Mouse (Mus musculus): ENCODE results near the gene Kcnq5. TPM values are rescaled to one million over a fixed set of nuclear protein-coding genes. Genes with fewer than 3 reads are reported as not detected.
A peak's percentile ranks its signal among the peaks of the same experiment; 100 is the strongest.
"Not testable (repeated sequence)": the region's sequence is repeated elsewhere in the genome, so short reads cannot be mapped to it uniquely, and the experiment has no call there.

Kcnq5 gene
- total RNA-seq, 1 experiment from 2014 or later = 8.6 TPM

DNA sequence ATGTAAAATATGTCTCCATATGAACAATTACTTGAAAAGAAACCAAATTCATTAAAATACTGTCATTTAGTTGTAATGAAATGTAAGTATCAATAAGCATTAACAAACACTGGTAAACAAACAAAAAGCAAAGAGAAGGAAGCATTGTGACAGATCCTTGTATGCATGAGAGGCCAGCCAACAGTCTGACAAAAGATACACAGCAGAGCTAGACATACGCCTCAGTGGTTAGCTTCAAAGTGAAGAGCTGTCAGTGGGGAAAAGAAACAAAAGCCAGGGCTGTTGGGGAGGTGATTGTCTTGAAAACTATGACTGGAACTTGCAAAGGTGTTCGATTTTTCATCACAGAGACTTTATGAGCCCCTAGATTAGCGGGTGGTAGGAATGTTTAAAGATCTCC lies 78.0 kb downstream of the Kcnq5 start:
- ATAC-seq (replicated peaks in 1 of 2; ENCODE audit: insufficient read depth in 1 of 2, low FRiP score in 2 of 2, low TSS enrichment in 1 of 2, low read depth in 1 of 2, poor library complexity in 2 of 2, severe bottlenecking in 2 of 2) = no peak

DNA sequence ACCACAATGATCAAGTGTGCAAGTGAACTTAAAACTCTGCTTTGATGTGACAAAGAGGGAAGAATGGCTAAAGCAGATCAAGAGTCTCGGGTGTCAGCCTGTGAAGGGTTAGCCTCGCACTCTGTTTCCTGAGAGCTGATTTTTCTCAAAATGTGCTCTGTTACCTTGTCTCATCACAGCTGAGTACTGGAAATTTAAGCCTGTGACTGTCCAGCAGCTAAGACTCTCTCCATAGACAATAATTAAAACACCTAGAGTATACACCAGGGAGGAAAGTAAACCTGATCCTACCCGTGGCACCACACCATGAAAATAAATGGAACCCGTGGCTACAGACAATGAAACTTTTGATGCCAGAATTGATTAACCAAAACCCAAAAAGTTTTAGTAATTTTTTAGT lies 90.9 kb downstream of the Kcnq5 start:
- ATAC-seq (replicated peaks in 1 of 2; ENCODE audit: insufficient read depth in 1 of 2, low FRiP score in 2 of 2, low TSS enrichment in 1 of 2, low read depth in 1 of 2, poor library complexity in 2 of 2, severe bottlenecking in 2 of 2) = no peak

GRCm38 (mm10) chr1:21868484-21868883 lies 93.3 kb downstream of the Kcnq5 start:
- ATAC-seq (replicated peaks in 1 of 2; ENCODE audit: insufficient read depth in 1 of 2, low FRiP score in 2 of 2, low TSS enrichment in 1 of 2, low read depth in 1 of 2, poor library complexity in 2 of 2, severe bottlenecking in 2 of 2) = no peak

DNA sequence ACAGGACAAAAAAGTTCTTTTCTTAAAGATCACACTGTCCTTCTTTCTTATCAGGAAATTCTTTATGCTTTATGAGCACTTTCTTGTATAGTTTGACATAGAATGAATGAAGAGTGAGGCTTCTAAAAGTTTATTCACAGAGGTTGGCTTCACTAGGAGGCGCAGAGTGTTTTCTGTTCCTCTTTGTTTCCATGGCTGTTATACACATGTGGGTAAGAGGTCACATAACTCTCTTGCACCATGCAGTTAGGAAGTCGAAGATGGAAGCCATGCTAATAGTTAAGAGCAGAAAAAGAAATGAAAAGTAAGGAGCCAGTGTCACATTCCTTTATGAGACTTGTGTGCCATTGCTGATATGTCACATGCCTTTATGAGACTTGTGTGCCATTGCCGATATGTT lies 105.3 kb downstream of the Kcnq5 start:
- no peak for ATAC-seq (replicated peaks in 1 of 2; ENCODE audit: insufficient read depth in 1 of 2, low FRiP score in 2 of 2, low TSS enrichment in 1 of 2, low read depth in 1 of 2, poor library complexity in 2 of 2, severe bottlenecking in 2 of 2)

GRCm38 (mm10) chr1:21838534-21838933 lies 123.2 kb downstream of the Kcnq5 start:
- ATAC-seq (replicated peaks in 1 of 2; ENCODE audit: insufficient read depth in 1 of 2, low FRiP score in 2 of 2, low TSS enrichment in 1 of 2, low read depth in 1 of 2, poor library complexity in 2 of 2, severe bottlenecking in 2 of 2) = no peak

- no peak for ATAC-seq (replicated peaks in 1 of 2; ENCODE audit: insufficient read depth in 1 of 2, low FRiP score in 2 of 2, low TSS enrichment in 1 of 2, low read depth in 1 of 2, poor library complexity in 2 of 2, severe bottlenecking in 2 of 2)
These were observed 124.4 kb downstream of the Kcnq5 start for GRCm38 (mm10) chr1:21837387-21837786.

GRCm38 (mm10) chr1:21836337-21836736 lies 125.4 kb downstream of the Kcnq5 start:
- peak; percentile 96 to 98 for ATAC-seq (replicated peaks in 1 of 2; ENCODE audit: insufficient read depth in 1 of 2, low FRiP score in 2 of 2, low TSS enrichment in 1 of 2, low read depth in 1 of 2, poor library complexity in 2 of 2, severe bottlenecking in 2 of 2)

- ATAC-seq (replicated peaks in 1 of 2; ENCODE audit: insufficient read depth in 1 of 2, low FRiP score in 2 of 2, low TSS enrichment in 1 of 2, low read depth in 1 of 2, poor library complexity in 2 of 2, severe bottlenecking in 2 of 2) = peak; percentile 95 to 96
These were observed 131.8 kb downstream of the Kcnq5 start for GRCm38 (mm10) chr1:21829909-21830455.

GRCm38 (mm10) chr1:21820066-21820630 lies 141.6 kb downstream of the Kcnq5 start:
- no peak for ATAC-seq (replicated peaks in 1 of 2; ENCODE audit: insufficient read depth in 1 of 2, low FRiP score in 2 of 2, low TSS enrichment in 1 of 2, low read depth in 1 of 2, poor library complexity in 2 of 2, severe bottlenecking in 2 of 2)

- no peak for ATAC-seq (replicated peaks in 1 of 2; ENCODE audit: insufficient read depth in 1 of 2, low FRiP score in 2 of 2, low TSS enrichment in 1 of 2, low read depth in 1 of 2, poor library complexity in 2 of 2, severe bottlenecking in 2 of 2)
These were observed 156.7 kb downstream of the Kcnq5 start for GRCm38 (mm10) chr1:21805064-21805463.

- no peak for ATAC-seq (replicated peaks in 1 of 2; ENCODE audit: insufficient read depth in 1 of 2, low FRiP score in 2 of 2, low TSS enrichment in 1 of 2, low read depth in 1 of 2, poor library complexity in 2 of 2, severe bottlenecking in 2 of 2)
These were observed 157.3 kb downstream of the Kcnq5 start for GRCm38 (mm10) chr1:21804477-21804866.

DNA sequence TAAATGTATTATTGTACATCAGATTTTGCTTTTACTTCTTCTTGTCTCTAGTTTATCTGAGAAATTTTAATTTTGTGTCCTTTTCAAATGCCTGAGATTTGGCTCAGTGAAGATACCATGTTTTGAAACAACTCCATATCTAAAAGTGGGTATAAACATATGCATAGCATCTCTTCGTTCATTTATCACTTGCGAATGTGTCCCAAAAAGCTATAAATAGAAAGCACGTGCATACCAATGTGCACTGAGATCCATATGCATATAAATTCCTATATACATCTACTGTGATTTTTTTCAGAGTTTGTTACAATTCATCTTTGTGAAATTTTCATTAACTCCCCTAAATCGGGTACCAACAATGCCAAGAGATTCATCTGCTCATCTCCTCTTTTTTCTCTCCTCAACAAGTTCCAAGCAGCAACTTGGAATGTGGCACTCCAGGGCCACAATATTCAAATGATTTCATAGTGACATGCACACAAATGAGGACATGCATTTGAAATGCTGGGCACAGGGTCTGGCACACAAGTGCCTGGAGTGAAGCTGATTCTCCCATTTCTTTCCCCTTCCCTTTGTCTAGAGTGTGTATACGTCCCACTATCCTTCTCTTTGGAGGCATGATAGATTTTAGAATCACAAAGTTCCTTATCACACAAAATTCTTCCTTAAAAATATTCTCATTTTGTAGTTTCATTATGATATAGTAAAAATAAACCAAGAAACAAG lies 157.8 kb downstream of the Kcnq5 start:
- ATAC-seq (replicated peaks in 1 of 2; ENCODE audit: insufficient read depth in 1 of 2, low FRiP score in 2 of 2, low TSS enrichment in 1 of 2, low read depth in 1 of 2, poor library complexity in 2 of 2, severe bottlenecking in 2 of 2) = no peak

DNA sequence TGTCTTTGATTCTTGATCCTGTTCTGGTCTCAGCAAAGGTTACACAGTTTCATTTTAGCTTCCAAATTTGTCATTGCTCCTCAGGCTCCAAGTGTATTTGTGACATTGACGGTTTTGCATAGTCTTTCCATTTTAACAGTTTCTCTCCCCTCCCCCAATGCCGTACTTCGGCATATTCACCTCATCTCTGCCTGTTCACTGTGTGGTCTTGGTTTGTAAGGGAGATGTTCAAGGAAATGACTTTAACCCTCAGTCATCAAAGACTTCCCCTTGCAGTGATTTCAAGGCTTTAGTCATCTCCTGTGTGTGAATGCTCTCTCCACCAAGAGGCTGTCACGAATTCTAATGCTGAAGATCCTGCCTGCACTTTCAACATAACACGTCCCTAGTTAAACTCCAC lies 181.0 kb downstream of the Kcnq5 start:
- no peak for ATAC-seq (replicated peaks in 1 of 2; ENCODE audit: insufficient read depth in 1 of 2, low FRiP score in 2 of 2, low TSS enrichment in 1 of 2, low read depth in 1 of 2, poor library complexity in 2 of 2, severe bottlenecking in 2 of 2)

- ATAC-seq (replicated peaks in 1 of 2; ENCODE audit: insufficient read depth in 1 of 2, low FRiP score in 2 of 2, low TSS enrichment in 1 of 2, low read depth in 1 of 2, poor library complexity in 2 of 2, severe bottlenecking in 2 of 2) = no peak
These were observed 184.2 kb downstream of the Kcnq5 start for GRCm38 (mm10) chr1:21777560-21777959.

- ATAC-seq (replicated peaks in 1 of 2; ENCODE audit: insufficient read depth in 1 of 2, low FRiP score in 2 of 2, low TSS enrichment in 1 of 2, low read depth in 1 of 2, poor library complexity in 2 of 2, severe bottlenecking in 2 of 2) = no peak
These were observed 187.8 kb downstream of the Kcnq5 start for GRCm38 (mm10) chr1:21773931-21774330.

DNA sequence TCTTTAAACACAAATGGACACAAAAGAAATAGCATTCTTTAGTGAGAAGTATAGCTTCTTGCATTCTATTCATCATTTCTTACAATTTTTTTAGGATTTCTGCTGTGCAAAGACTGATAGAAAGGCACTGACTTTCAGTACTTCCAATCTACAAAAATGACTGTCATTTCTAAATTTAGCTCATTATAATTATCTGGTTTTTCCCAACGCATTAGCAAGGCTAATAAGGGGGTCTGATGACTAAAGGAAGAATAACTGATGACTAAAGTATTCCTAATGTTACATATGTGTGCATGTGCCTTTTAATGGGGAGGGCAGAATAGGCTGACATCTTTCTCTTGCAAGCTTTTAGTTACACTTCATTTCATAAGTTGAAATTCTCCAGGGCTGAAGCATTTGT lies 191.2 kb downstream of the Kcnq5 start:
- no peak for ATAC-seq (replicated peaks in 1 of 2; ENCODE audit: insufficient read depth in 1 of 2, low FRiP score in 2 of 2, low TSS enrichment in 1 of 2, low read depth in 1 of 2, poor library complexity in 2 of 2, severe bottlenecking in 2 of 2)

GRCm38 (mm10) chr1:21749297-21749696 lies 212.4 kb downstream of the Kcnq5 start:
- ATAC-seq (replicated peaks in 1 of 2; ENCODE audit: insufficient read depth in 1 of 2, low FRiP score in 2 of 2, low TSS enrichment in 1 of 2, low read depth in 1 of 2, poor library complexity in 2 of 2, severe bottlenecking in 2 of 2) = no peak

DNA sequence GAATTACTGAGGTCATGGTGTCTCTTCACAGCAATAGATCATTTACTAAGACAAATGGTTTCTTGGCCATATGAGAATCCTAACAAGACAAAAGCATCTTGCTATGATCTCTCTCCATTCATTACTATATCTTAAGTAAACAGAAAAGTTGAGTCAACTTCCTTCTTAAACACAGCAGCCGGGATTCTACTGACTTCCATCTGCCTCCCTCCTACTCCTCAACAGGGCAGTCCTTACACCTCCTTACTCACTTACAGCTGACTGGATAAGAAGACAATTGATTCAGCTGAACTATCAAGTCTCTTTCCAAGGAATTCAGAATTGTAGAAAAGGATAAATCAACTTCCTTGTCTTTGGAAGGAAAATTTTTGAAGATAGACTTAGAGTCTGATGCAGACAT lies 232.6 kb downstream of the Kcnq5 start:
- ATAC-seq (replicated peaks in 1 of 2; ENCODE audit: insufficient read depth in 1 of 2, low FRiP score in 2 of 2, low TSS enrichment in 1 of 2, low read depth in 1 of 2, poor library complexity in 2 of 2, severe bottlenecking in 2 of 2) = no peak

- ATAC-seq (replicated peaks in 1 of 2; ENCODE audit: insufficient read depth in 1 of 2, low FRiP score in 2 of 2, low TSS enrichment in 1 of 2, low read depth in 1 of 2, poor library complexity in 2 of 2, severe bottlenecking in 2 of 2) = not testable (repeated sequence)
These were observed 238.5 kb downstream of the Kcnq5 start for GRCm38 (mm10) chr1:21723231-21723630.
